Mouse (Mus musculus) T-helper 17 cell (primary cell): ENCODE measurements around the gene Tab1.

ENCODE experiments used
- in situ Hi-C, 2 experiments: fragments of 300-600 bp; cut with MboI, MseI; formaldehyde crosslinking; loops; 1 replicate in 1 of 2; 2 replicates in 1 of 2; pipeline ENCODE4 v1.15.1; 2025; ENCODE audit warnings: high pct_unique_total_duplicates in 2 of 2

The Tab1 gene

GRCm38 (mm10) chr15:80203406-80203805, 70.5 kb downstream of the Tab1 start:
- in situ Hi-C loops = loop anchor here in 1 of 2 experiments (10.0 kb wide), 1 partner anchor 331 kb away; no protein-coding TSS in a partner anchor

DNA sequence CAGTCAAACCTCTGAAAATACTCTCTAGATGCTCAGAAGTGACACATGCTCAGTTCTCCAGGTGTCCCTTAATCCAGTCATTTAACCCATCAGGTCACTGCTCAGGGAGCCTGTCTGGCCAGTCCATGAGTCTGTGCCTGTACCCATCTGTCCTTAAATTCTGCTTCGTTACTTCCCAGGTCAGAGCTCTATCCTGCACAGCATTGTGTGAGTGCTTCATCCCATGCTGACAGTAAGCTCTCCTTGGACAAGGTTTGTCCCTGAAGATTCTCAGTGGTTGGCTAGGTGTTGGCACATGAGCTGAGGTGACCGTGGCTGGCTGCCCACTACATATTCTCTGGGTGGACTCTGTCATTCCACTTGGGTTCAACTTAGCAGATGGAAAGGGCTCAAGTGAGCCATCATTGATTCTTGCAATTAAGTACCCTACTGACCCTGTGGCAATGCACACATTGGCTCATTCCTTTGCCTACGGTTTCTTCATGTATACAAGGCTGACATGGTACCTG, 73.2 kb downstream of the Tab1 start:
- in situ Hi-C loops = loop anchor here in 1 of 2 experiments (10.0 kb wide), 1 partner anchor 329 kb away; no protein-coding TSS in a partner anchor

- in situ Hi-C loops = loop anchor here in 1 of 2 experiments (10.0 kb wide), 1 partner anchor 326 kb away; no protein-coding TSS in a partner anchor
Observed at GRCm38 (mm10) chr15:80208446-80208845, 75.5 kb downstream of the Tab1 start.
